21 mouse cellular contexts compared by ENCODE assay signal in the genomic region with DNA sequence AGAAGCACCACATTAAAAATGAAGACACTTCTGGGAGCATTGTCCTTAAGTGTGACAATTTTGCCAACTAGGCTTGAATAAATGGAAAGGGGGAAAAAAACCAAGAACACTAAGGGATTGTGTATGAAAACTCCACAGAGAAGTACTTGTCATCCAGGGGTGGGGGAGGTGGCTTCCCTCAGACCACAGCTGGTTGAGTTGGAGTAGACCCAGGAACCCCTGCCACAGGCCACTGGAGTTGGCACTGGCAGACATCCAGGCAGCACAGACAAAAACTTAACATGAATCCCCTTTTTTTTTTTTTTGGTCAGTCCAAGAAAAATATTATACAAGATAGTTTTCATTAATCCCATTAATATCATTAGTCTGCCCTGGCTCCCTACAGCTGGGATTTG. TPM values are rescaled to one million over a fixed set of nuclear protein-coding genes. Genes with fewer than 3 reads are reported as not detected.
A peak's percentile ranks its signal among the peaks of the same experiment; 100 is the strongest.
DNase-seq lines count a peak whose midpoint lies in the region; ATAC-seq and TF ChIP-seq lines count a peak whose summit lies in the region.
"Had no signal": no experiment of that assay in that cellular context is flagged by ENCODE, and none has a peak within 500 bp of the region (broad histone marks: within the 10 kb centered on the region; RNA-seq: fewer than 3 reads in every experiment).

No protein-coding gene starts in this region.

- no peak overlapping the region for H3ac ChIP-seq in C2C12 (ENCODE audit: control insufficient read depth, insufficient read length, low read depth)

- peaks cover 24% of the 10 kb centered on the region for H3K4me1 ChIP-seq in kidney, embryonic 15.5 days
- H3K4me1 ChIP-seq in limb, embryonic 13.5 days: peaks cover 72% of the 10 kb centered on the region
- peaks cover 65% of the 10 kb centered on the region for H3K4me1 ChIP-seq in limb, embryonic 10.5 days
- H3K4me1 ChIP-seq: megakaryocyte, embryonic 14.5 days had no signal

- H3K27ac ChIP-seq in kidney, embryonic 15.5 days: no peak overlapping the region
- H3K27ac ChIP-seq in limb, embryonic 13.5 days: peak overlapping the region; percentile 40; the same call in 1 of the 2 replicates
- H3K27ac ChIP-seq in limb, embryonic 10.5 days: no peak overlapping the region
- H3K27ac ChIP-seq: hindbrain, embryonic 12.5 days; kidney, postnatal 0 days had no signal

- H3K4me3 ChIP-seq in kidney, embryonic 15.5 days (replicated peaks): no peak overlapping the region
- no peak overlapping the region for H3K4me3 ChIP-seq in limb, embryonic 13.5 days
- H3K4me3 ChIP-seq in limb, embryonic 10.5 days: no peak overlapping the region
- H3K4me3 ChIP-seq in C2C12 (ENCODE audit: insufficient read depth, poor library complexity, severe bottlenecking): no peak overlapping the region
- H3K4me3 ChIP-seq: embryonic facial prominence, embryonic 15.5 days; heart, embryonic 12.5 days; hindbrain, embryonic 12.5 days; megakaryocyte, embryonic 14.5 days had no signal

- no peaks in the 10 kb centered on the region for H3K27me3 ChIP-seq in kidney, embryonic 15.5 days
- no peaks in the 10 kb centered on the region for H3K27me3 ChIP-seq in limb, embryonic 13.5 days
- H3K27me3 ChIP-seq in limb, embryonic 10.5 days (ENCODE audit: low read depth, poor library complexity, severe bottlenecking): peaks cover 15% of the 10 kb centered on the region; the same call in 1 of the 2 replicates
- no peaks in the 10 kb centered on the region for H3K27me3 ChIP-seq in C2C12 (ENCODE audit: control insufficient read depth, insufficient read depth, insufficient read length)
- H3K27me3 ChIP-seq: embryonic facial prominence, embryonic 15.5 days; heart, embryonic 12.5 days; hindbrain, embryonic 12.5 days had no signal

- H3K79me2 ChIP-seq in C2C12 (ENCODE audit: control insufficient read depth, insufficient read depth): no peaks in the 10 kb centered on the region

- no peak for ATAC-seq in kidney, embryonic 15.5 days (replicated peaks; ENCODE audit: low FRiP score)
- ATAC-seq in limb, embryonic 13.5 days (ENCODE audit: low FRiP score, low read depth): no peak
- ATAC-seq: forebrain, embryonic 16.5 days; liver, postnatal 0 days; midbrain, embryonic 16.5 days had no signal

- H3K79me3 ChIP-seq in C2C12 (ENCODE audit: low read depth): no peaks in the 10 kb centered on the region

- no peak overlapping the region for H3K9ac ChIP-seq in kidney, embryonic 15.5 days
- H3K9ac ChIP-seq in limb, embryonic 13.5 days: no peak overlapping the region
- H3K9ac ChIP-seq: embryonic facial prominence, embryonic 15.5 days; heart, embryonic 12.5 days; hindbrain, embryonic 12.5 days; liver, postnatal 0 days had no signal

- no peaks in the 10 kb centered on the region for H3K36me3 ChIP-seq in kidney, embryonic 15.5 days
- H3K36me3 ChIP-seq in limb, embryonic 13.5 days: no peaks in the 10 kb centered on the region
- H3K36me3 ChIP-seq in limb, embryonic 10.5 days: no peaks in the 10 kb centered on the region
- H3K36me3 ChIP-seq in C2C12 (ENCODE audit: control insufficient read depth, insufficient read depth): no peaks in the 10 kb centered on the region
- H3K36me3 ChIP-seq: embryonic facial prominence, embryonic 15.5 days; heart, embryonic 12.5 days; hindbrain, embryonic 12.5 days had no signal

- TF ChIP-seq CTCF in C2C12 (IDR thresholded peaks at IDR 0.05; ENCODE audit: control insufficient read depth, insufficient read depth, insufficient read length): no peak

- H3K9me3 ChIP-seq in kidney, embryonic 15.5 days (replicated peaks): no peaks in the 10 kb centered on the region
- H3K9me3 ChIP-seq in limb, embryonic 13.5 days: no peaks in the 10 kb centered on the region
- no peaks in the 10 kb centered on the region for H3K9me3 ChIP-seq in limb, embryonic 10.5 days (replicated peaks)
- H3K9me3 ChIP-seq: embryonic facial prominence, embryonic 15.5 days; heart, embryonic 12.5 days had no signal

- DNase-seq in kidney, adult 9 months: peak; percentile 67
- DNase-seq in limb, embryonic 10.5 days (ENCODE audit: low spot score): no peak
- DNase-seq in kidney, postnatal 36 days: peak; percentile 46 to 72
- no peak for DNase-seq in cerebellum, postnatal 25 days
- DNase-seq: adrenal gland, adult 2 months; B cell, adult 2 months; cerebellum, adult 8-10 months; heart, postnatal 14 days; liver, postnatal 0 days; thymus, adult 18-20 months; thymus, postnatal 4 days had no signal

- H3K4me2 ChIP-seq in kidney, embryonic 15.5 days: no peak overlapping the region
- no peak overlapping the region for H3K4me2 ChIP-seq in limb, embryonic 13.5 days (replicated peaks)
- H3K4me2 ChIP-seq: embryonic facial prominence, embryonic 15.5 days; heart, embryonic 12.5 days; hindbrain, embryonic 12.5 days had no signal

TF ChIP-seq in C2C12, 6 proteins besides CTCF, POLR2A, EP300 and RAD21:
- TF ChIP-seq USF1 (IDR thresholded peaks at IDR 0.05; ENCODE audit: low read depth) (no peak), MYOD1 (IDR thresholded peaks at IDR 0.05; ENCODE audit: control insufficient read depth, insufficient read length, low read depth) (peak; percentile 33), MYOG (IDR thresholded peaks at IDR 0.05; ENCODE audit: control insufficient read depth, extremely low read depth, insufficient read length) (no peak), CEBPB (IDR thresholded peaks at IDR 0.05; ENCODE audit: low read depth) (no peak)
TF ChIP-seq in C2C12: peak in this region for 1.

RNA-seq across cellular contexts. Expression of gene Ackr3, which starts 28.7 kb away (rescaled TPM):
- polyA plus RNA-seq in kidney, embryonic 15.5 days (2015; fragmentation: Nextera tagmentation; extraction: Ambion mirVana): 42.9 and 46.8 TPM in 2 replicates
- polyA plus RNA-seq in limb, embryonic 13.5 days (2015; fragmentation: Nextera tagmentation; extraction: Ambion mirVana): 40.5 and 41.7 TPM in 2 replicates
- 12.9 and 16.5 TPM in 2 replicates for polyA plus RNA-seq in limb, embryonic 10.5 days (2016; fragmentation: Nextera tagmentation; extraction: Ambion mirVana)
- polyA plus RNA-seq in C2C12 (2012; fragmentation: generic; extraction: Trizol): 14.5 TPM

Comparison
In these comparisons a context has a peak if more than half of its experiments do, and no peak if none do; other contexts are left out.
1. DNase-seq: peak in kidney, adult 9 months (single experiment) and kidney, postnatal 36 days (2 of 2); none in limb, embryonic 10.5 days (single experiment) and cerebellum, postnatal 25 days (0 of 2).